Mouse (Mus musculus) adrenal gland, adult 8-10 months (tissue): ENCODE measurements around the gene Zbtb48. TPM values are rescaled to one million over a fixed set of nuclear protein-coding genes. Genes with fewer than 3 reads are reported as not detected.
"Not testable (repeated sequence)": the region's sequence is repeated elsewhere in the genome, so short reads cannot be mapped to it uniquely, and the experiment has no call there.

Experiments
- DNase-seq: peaks from one replicate; pipeline ENCODE4 v3.0.0; 2022
- total RNA-seq, 4 experiments: library from RNA; stranded (reverse); gene quantifications; 2 replicates each; pipeline ENCODE4 v1.2.4; 2022

The Zbtb48 gene
- total RNA-seq: 10 to 100 TPM in 3 of 4 experiments, 1 to 10 TPM in 1; 7.1 to 17.4 (median 13.7) TPM

GRCm38 (mm10) chr4:152027524-152027923 lies at the start of gene Zbtb48:
TSS of gene Zbtb48 (minus strand) at chr4:152027671.
- DNase-seq: peak; percentile 97

GRCm38 (mm10) chr4:152077191-152077590 lies 49.7 kb upstream of the Zbtb48 start:
- no peak for DNase-seq

- no peak for DNase-seq
Measured at GRCm38 (mm10) chr4:152074548-152074947, 47.1 kb upstream of the Zbtb48 start.

GRCm38 (mm10) chr4:152073715-152074114 lies 46.2 kb upstream of the Zbtb48 start:
- DNase-seq: no peak

GRCm38 (mm10) chr4:152072655-152073054 lies 45.2 kb upstream of the Zbtb48 start:
- DNase-seq: no peak

- DNase-seq: no peak
Measured at GRCm38 (mm10) chr4:152072121-152072601, 44.7 kb upstream of the Zbtb48 start, which contains the start of gene Plekhg5. TSS of gene Plekhg5 (plus strand) at chr4:152072498.

- no peak for DNase-seq
Measured at GRCm38 (mm10) chr4:152070494-152071396, 43.3 kb upstream of the Zbtb48 start.

GRCm38 (mm10) chr4:152069245-152069644 lies 41.8 kb upstream of the Zbtb48 start:
- no peak for DNase-seq

- no peak for DNase-seq
Measured at GRCm38 (mm10) chr4:152068166-152068724, 40.8 kb upstream of the Zbtb48 start.

- no peak for DNase-seq
Measured at GRCm38 (mm10) chr4:152067280-152067679, 39.8 kb upstream of the Zbtb48 start.

GRCm38 (mm10) chr4:152062390-152063110 lies 35.1 kb upstream of the Zbtb48 start:
- no peak for DNase-seq

GRCm38 (mm10) chr4:152044609-152045008 lies 17.1 kb upstream of the Zbtb48 start:
- no peak for DNase-seq

GRCm38 (mm10) chr4:152043171-152043570 lies 15.7 kb upstream of the Zbtb48 start:
- no peak for DNase-seq

- DNase-seq: no peak
Measured at GRCm38 (mm10) chr4:152041924-152042641, 14.6 kb upstream of the Zbtb48 start.

GRCm38 (mm10) chr4:152039831-152040310 lies 12.4 kb upstream of the Zbtb48 start:
- DNase-seq: no peak

- peak; percentile 86 for DNase-seq
Measured at GRCm38 (mm10) chr4:152038985-152039830, 11.7 kb upstream of the Zbtb48 start, which contains the start of gene Nol9. TSS of gene Nol9 (plus strand) at chr4:152039321.

GRCm38 (mm10) chr4:152038225-152038984 lies 10.9 kb upstream of the Zbtb48 start, which contains the start of gene Tas1r1:
TSS of gene Tas1r1 (minus strand) at chr4:152038568.
- no peak for DNase-seq

- DNase-seq: not testable (repeated sequence)
Measured at GRCm38 (mm10) chr4:152036464-152036863, 9.0 kb upstream of the Zbtb48 start.

- no peak for DNase-seq
Measured at GRCm38 (mm10) chr4:152032922-152033321, 5.5 kb upstream of the Zbtb48 start.

- no peak for DNase-seq
Measured at GRCm38 (mm10) chr4:152029997-152030396, 2.5 kb upstream of the Zbtb48 start.
